ENCODE assay signal across 22 mouse cellular contexts in the genomic region with DNA sequence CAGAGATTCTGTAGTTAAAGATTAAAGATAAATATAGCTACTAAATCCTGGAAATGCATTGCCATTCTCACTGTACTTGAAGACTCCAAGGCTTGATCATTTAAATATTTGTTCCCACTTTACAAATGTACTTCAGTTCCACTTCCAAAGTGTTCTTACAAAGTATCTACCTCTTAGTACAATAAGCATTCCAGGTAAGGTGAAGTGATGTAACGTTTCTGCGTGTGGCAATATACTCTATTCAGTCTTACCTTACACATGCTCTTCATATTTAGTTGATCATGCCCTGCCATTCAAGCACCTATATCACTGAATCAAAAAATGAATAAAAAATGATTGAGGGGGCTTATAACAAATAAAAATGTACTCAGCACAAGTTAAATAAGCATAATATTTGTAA.
DNase-seq lines count a peak whose midpoint lies in the region; ATAC-seq and TF ChIP-seq lines count a peak whose summit lies in the region.
"Had no signal": no experiment of that assay in that cellular context is flagged by ENCODE, and none has a peak within 500 bp of the region (broad histone marks: within the 10 kb centered on the region; RNA-seq: fewer than 3 reads in every experiment).

No protein-coding gene starts in this region.

- 68% methylated on average over 2 of the region's 2 CpGs for WGBS in lung, embryonic 15.5 days
- WGBS in lung, postnatal 0 days, result 50% methylated on average over 2 of the region's 2 CpGs

- DNase-seq in lung, postnatal 4 days, result no peak
- peak; percentile 63 for DNase-seq in lung, postnatal 0 days (ENCODE audit: low spot score)
- DNase-seq in lung, postnatal 14 days, result no peak
- DNase-seq in lung, postnatal 36 days, result peak; percentile 32
- DNase-seq in spleen, postnatal 10 days (ENCODE audit: low spot score in 2 of 2), result no peak
- DNase-seq: adrenal gland, adult 2 months; adrenal gland, postnatal 10 days; adrenal gland, postnatal 25 days; cerebellum, adult 11 months; cerebellum, adult 18-20 months; cerebellum, adult 8-10 months; cerebellum, adult 9-11 months; cerebellum, postnatal 14 days; cerebellum, postnatal 36 days; embryo, embryonic 11 days had no signal

- TF ChIP-seq CTCF in lung, postnatal 0 days (IDR thresholded peaks at IDR 0.05), result no peak

- H3K27ac ChIP-seq in lung, embryonic 15.5 days, result no peak overlapping the region
- no peak overlapping the region for H3K27ac ChIP-seq in lung, postnatal 0 days (ENCODE audit: low read length)
- H3K27ac ChIP-seq: embryonic facial prominence, embryonic 13.5 days; embryonic facial prominence, embryonic 15.5 days; forebrain, embryonic 10.5 days; forebrain, embryonic 12.5 days had no signal

- H3K9ac ChIP-seq in lung, embryonic 15.5 days, result no peak overlapping the region
- no peak overlapping the region for H3K9ac ChIP-seq in lung, postnatal 0 days (replicated peaks; ENCODE audit: low read depth)
- H3K9ac ChIP-seq: embryonic facial prominence, embryonic 13.5 days; embryonic facial prominence, embryonic 15.5 days; forebrain, embryonic 12.5 days had no signal

- no peaks in the 10 kb centered on the region for H3K4me1 ChIP-seq in lung, embryonic 15.5 days
- no peaks in the 10 kb centered on the region for H3K4me1 ChIP-seq in lung, postnatal 0 days (ENCODE audit: insufficient read depth, low read depth, low read length)
- H3K4me1 ChIP-seq: embryonic facial prominence, embryonic 13.5 days; embryonic facial prominence, embryonic 15.5 days; forebrain, embryonic 10.5 days; forebrain, embryonic 12.5 days had no signal

- no peaks in the 10 kb centered on the region for H3K36me3 ChIP-seq in lung, embryonic 15.5 days
- no peaks in the 10 kb centered on the region for H3K36me3 ChIP-seq in lung, postnatal 0 days (ENCODE audit: insufficient read depth, low read length)
- H3K36me3 ChIP-seq: embryonic facial prominence, embryonic 13.5 days; embryonic facial prominence, embryonic 15.5 days; forebrain, embryonic 10.5 days; forebrain, embryonic 12.5 days had no signal

- H3K4me3 ChIP-seq in lung, embryonic 15.5 days, result no peak overlapping the region
- H3K4me3 ChIP-seq in lung, postnatal 0 days (ENCODE audit: low read depth, low read length), result no peak overlapping the region
- H3K4me3 ChIP-seq: embryonic facial prominence, embryonic 13.5 days; embryonic facial prominence, embryonic 15.5 days; erythroblast, embryonic 14.5 days; forebrain, embryonic 10.5 days; forebrain, embryonic 12.5 days had no signal

- H3K27me3 ChIP-seq in lung, embryonic 15.5 days, result no peaks in the 10 kb centered on the region
- no peaks in the 10 kb centered on the region for H3K27me3 ChIP-seq in lung, postnatal 0 days (replicated peaks; ENCODE audit: insufficient read depth, low read length)
- H3K27me3 ChIP-seq: embryonic facial prominence, embryonic 13.5 days; embryonic facial prominence, embryonic 15.5 days; forebrain, embryonic 12.5 days had no signal

- H3K9me3 ChIP-seq in lung, embryonic 15.5 days, result no peaks in the 10 kb centered on the region
- H3K9me3 ChIP-seq in lung, postnatal 0 days (ENCODE audit: low read length), result no peaks in the 10 kb centered on the region
- H3K9me3 ChIP-seq: embryonic facial prominence, embryonic 13.5 days; embryonic facial prominence, embryonic 15.5 days; forebrain, embryonic 10.5 days; forebrain, embryonic 12.5 days had no signal

- H3K4me2 ChIP-seq in lung, embryonic 15.5 days, result no peak overlapping the region
- no peak overlapping the region for H3K4me2 ChIP-seq in lung, postnatal 0 days (replicated peaks; ENCODE audit: low read depth, low read length)
- H3K4me2 ChIP-seq: embryonic facial prominence, embryonic 13.5 days; embryonic facial prominence, embryonic 15.5 days; forebrain, embryonic 12.5 days had no signal

- peak; percentile 31; the same call in 1 of the 2 replicates for ATAC-seq in lung, embryonic 15.5 days (ENCODE audit: borderline replicate concordance, extremely low read depth, low FRiP score, low TSS enrichment)
- peak; percentile 77 for ATAC-seq in lung, postnatal 0 days
- ATAC-seq: forebrain, embryonic 14.5 days had no signal

- peak; percentile 38; the same call in 1 of the 2 replicates for TF ChIP-seq EP300 in lung, postnatal 0 days (IDR thresholded peaks at IDR 0.05)

Comparison
In these comparisons a context has a peak if more than half of its experiments do, and no peak if none do; other contexts are left out.
1. DNase-seq: peak in lung, postnatal 0 days (single experiment) and lung, postnatal 36 days (single experiment); none in lung, postnatal 4 days (0 of 2), lung, postnatal 14 days (single experiment) and spleen, postnatal 10 days (0 of 2).